Comparison of ENCODE assay signal across 8 mouse cellular contexts in the genomic region with DNA sequence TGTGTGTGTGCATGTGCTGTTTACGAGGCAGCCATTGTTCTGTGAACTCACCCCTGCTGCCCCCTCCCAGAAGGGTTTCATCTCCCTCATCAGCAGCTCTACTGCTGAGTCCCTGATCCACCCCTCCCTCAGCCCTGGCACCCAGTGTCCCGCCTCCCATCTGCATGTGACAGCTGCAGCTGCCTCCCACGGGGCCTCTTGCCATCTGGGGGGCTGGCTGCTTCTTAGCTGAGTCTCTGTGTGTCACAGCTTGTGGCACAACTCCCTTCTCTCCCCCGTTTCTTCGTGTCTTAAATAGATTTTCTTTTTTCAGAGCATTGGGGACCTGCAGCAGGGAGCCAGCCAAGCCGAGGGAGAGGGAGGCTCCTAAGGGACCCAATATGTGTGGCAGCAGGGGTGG.
DNase-seq lines count a peak whose midpoint lies in the region; ATAC-seq lines count a peak whose summit lies in the region.

No protein-coding gene starts in this region.

- H3K4me3 ChIP-seq in neural tube, embryonic 11.5 days (ENCODE audit: low read depth, low read length): no peak overlapping the region
- no peak overlapping the region for H3K4me3 ChIP-seq in midbrain, embryonic 16.5 days (ENCODE audit: low read depth, low read length)

- WGBS in neural tube, embryonic 11.5 days: 40% methylated on average over 6 of the region's 6 CpGs
- WGBS in midbrain, embryonic 16.5 days: 22% methylated on average over 6 of the region's 6 CpGs

- H3K27me3 ChIP-seq in neural tube, embryonic 11.5 days (ENCODE audit: control insufficient read depth, insufficient read depth, low read length): no peaks in the 10 kb centered on the region
- no peaks in the 10 kb centered on the region for H3K27me3 ChIP-seq in midbrain, embryonic 16.5 days (ENCODE audit: control insufficient read depth, insufficient read depth, low read depth, low read length)

- H3K9ac ChIP-seq in neural tube, embryonic 11.5 days (ENCODE audit: low read length): no peak overlapping the region
- H3K9ac ChIP-seq in midbrain, embryonic 16.5 days (ENCODE audit: low read depth, low read length): no peak overlapping the region

- no peak for DNase-seq in neural tube, embryonic 11.5 days (ENCODE audit: low spot score)
- DNase-seq in neural tube, embryonic 10.5 days (ENCODE audit: extremely low spot score, low spot score): no peak
- DNase-seq in layer of hippocampus, adult 9-10 months (ENCODE audit: low spot score): peak; percentile 88
- peak; percentile 82 for DNase-seq in thymus, postnatal 25 days
- no peak for DNase-seq in cerebellum, adult 11-12 months
- DNase-seq in heart, postnatal 10 days: no peak

- H3K4me2 ChIP-seq in neural tube, embryonic 11.5 days (ENCODE audit: low read depth): no peak overlapping the region
- H3K4me2 ChIP-seq in midbrain, embryonic 16.5 days (ENCODE audit: low read length): no peak overlapping the region

- peak overlapping the region; percentile 85 for H3K27ac ChIP-seq in neural tube, embryonic 11.5 days (ENCODE audit: low read depth, low read length)
- H3K27ac ChIP-seq in midbrain, embryonic 16.5 days (ENCODE audit: low read length): peak overlapping the region; percentile 87; the same call in 1 of the 2 replicates

- no peak for ATAC-seq in neural tube, embryonic 11.5 days (ENCODE audit: insufficient read depth, low FRiP score, low TSS enrichment)
- ATAC-seq in midbrain, embryonic 16.5 days: no peak
- no peak for ATAC-seq in erythroid progenitor cell, adult 5-6 weeks (replicated peaks; ENCODE audit: low FRiP score, poor library complexity, severe bottlenecking)

- no peaks in the 10 kb centered on the region for H3K36me3 ChIP-seq in neural tube, embryonic 11.5 days (ENCODE audit: control insufficient read depth, insufficient read depth, low read length)
- H3K36me3 ChIP-seq in midbrain, embryonic 16.5 days (ENCODE audit: control insufficient read depth, insufficient read depth, low read length): no peaks in the 10 kb centered on the region

- H3K4me1 ChIP-seq in neural tube, embryonic 11.5 days (ENCODE audit: control insufficient read depth, insufficient read depth, low read length): peaks cover 27% of the 10 kb centered on the region
- peaks cover 34% of the 10 kb centered on the region for H3K4me1 ChIP-seq in midbrain, embryonic 16.5 days (ENCODE audit: control insufficient read depth, insufficient read depth, low read length)

- intact Hi-C loops in heart, postnatal 10 days (cut with DNase I): no loop called here

- no peaks in the 10 kb centered on the region for H3K9me3 ChIP-seq in neural tube, embryonic 11.5 days (ENCODE audit: control insufficient read depth, low read length)
- no peaks in the 10 kb centered on the region for H3K9me3 ChIP-seq in midbrain, embryonic 16.5 days (replicated peaks; ENCODE audit: control insufficient read depth, low read length, poor library complexity, severe bottlenecking)

Comparison
In these comparisons a context has a peak if more than half of its experiments do, and no peak if none do; other contexts are left out.
1. DNase-seq: peak in layer of hippocampus, adult 9-10 months (single experiment) and thymus, postnatal 25 days (single experiment); none in neural tube, embryonic 11.5 days (single experiment), neural tube, embryonic 10.5 days (single experiment), cerebellum, adult 11-12 months (single experiment) and heart, postnatal 10 days (0 of 2).